Mouse (Mus musculus): ENCODE results near the gene Mob2. TPM values are rescaled to one million over a fixed set of nuclear protein-coding genes. Genes with fewer than 3 reads are reported as not detected.
A peak's percentile ranks its signal among the peaks of the same experiment; 100 is the strongest.

Mob2 gene
- polyA plus RNA-seq (2011; ENCODE audit: insufficient read depth, insufficient read length, low replicate concordance, missing spikeins): 28.2 and 34.3 TPM in 2 replicates

DNA sequence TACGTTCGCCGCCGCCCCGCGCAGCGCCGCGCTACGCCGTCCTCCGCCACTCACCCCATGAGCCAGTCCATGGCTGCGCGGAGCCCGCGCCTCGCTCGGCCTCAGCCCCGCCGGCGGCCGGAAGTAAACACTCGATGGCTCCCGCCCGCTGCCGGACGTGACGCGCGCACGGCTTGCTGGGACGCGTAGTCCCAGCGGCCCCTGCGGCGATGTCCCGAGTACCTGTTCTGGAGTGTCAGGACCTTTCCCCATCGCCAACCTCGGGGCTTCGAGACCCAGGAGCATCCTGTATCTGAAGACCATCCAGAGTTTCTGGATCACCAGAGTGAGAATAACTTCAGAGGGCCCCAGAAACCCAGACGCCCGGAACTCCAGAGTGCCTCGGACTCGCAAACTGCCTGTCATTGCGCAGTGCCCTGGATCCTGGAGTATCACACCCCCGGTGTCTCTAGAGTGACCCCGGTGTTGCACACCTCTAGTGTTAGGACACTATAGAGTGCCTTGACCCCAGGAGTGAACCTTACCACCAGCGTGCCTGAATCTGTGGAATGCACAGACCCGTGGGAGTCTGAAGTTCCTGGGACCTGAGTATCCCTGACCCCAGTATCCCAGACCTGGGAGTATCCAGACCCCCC, at the start of gene Mob2:
Mob2 (minus strand) TSS at position 135 of the 635 bp plus-strand sequence.
- peak; percentile 96 for TF ChIP-seq POLR2A (IDR thresholded peaks at IDR 0.05; ENCODE audit: borderline replicate concordance, control insufficient read depth, low read depth, low read length)
- no peak for TF ChIP-seq CTCF (IDR thresholded peaks at IDR 0.05; ENCODE audit: control insufficient read depth, insufficient read depth, low read length)
- H3K27ac ChIP-seq (ENCODE audit: control insufficient read depth, insufficient read depth, low read depth, low read length, poor library complexity): peak within 1 kb of the TSS; percentile 93
- peaks cover 11% of the 10 kb centered on the region for H3K4me1 ChIP-seq (ENCODE audit: control insufficient read depth, insufficient read depth, low read length)
- WGBS: under 1% methylated on average over 49 of the region's 49 CpGs
- peak within 1 kb of the TSS; percentile 83 for H3K4me3 ChIP-seq (replicated peaks; ENCODE audit: control insufficient read depth, low read depth, low read length)

- no peaks in the 10 kb centered on the region for H3K4me1 ChIP-seq (ENCODE audit: control insufficient read depth, insufficient read depth, low read length)
- TF ChIP-seq POLR2A (IDR thresholded peaks at IDR 0.05; ENCODE audit: borderline replicate concordance, control insufficient read depth, low read depth, low read length) (no peak), CTCF (IDR thresholded peaks at IDR 0.05; ENCODE audit: control insufficient read depth, insufficient read depth, low read length) (no peak)
- no peak overlapping the region for H3K4me3 ChIP-seq (replicated peaks; ENCODE audit: control insufficient read depth, low read depth, low read length)
- no peak overlapping the region for H3K27ac ChIP-seq (ENCODE audit: control insufficient read depth, insufficient read depth, low read depth, low read length, poor library complexity)
- WGBS: 47% methylated on average over 5 of the region's 5 CpGs
Measured at GRCm38 (mm10) chr7:142104747-142105146, 43.9 kb upstream of the Mob2 start.

GRCm38 (mm10) chr7:142097776-142098175, 36.9 kb upstream of the Mob2 start:
- H3K27ac ChIP-seq (ENCODE audit: control insufficient read depth, insufficient read depth, low read depth, low read length, poor library complexity): no peak overlapping the region
- no peaks in the 10 kb centered on the region for H3K4me1 ChIP-seq (ENCODE audit: control insufficient read depth, insufficient read depth, low read length)
- no peak overlapping the region for H3K4me3 ChIP-seq (replicated peaks; ENCODE audit: control insufficient read depth, low read depth, low read length)
- TF ChIP-seq CTCF (IDR thresholded peaks at IDR 0.05; ENCODE audit: control insufficient read depth, insufficient read depth, low read length) (peak; percentile 97), POLR2A (IDR thresholded peaks at IDR 0.05; ENCODE audit: borderline replicate concordance, control insufficient read depth, low read depth, low read length) (no peak)
- WGBS: 8% methylated on average over 9 of the region's 9 CpGs

GRCm38 (mm10) chr7:142096701-142097100, 35.8 kb upstream of the Mob2 start:
- WGBS: 48% methylated on average over 4 of the region's 4 CpGs
- TF ChIP-seq POLR2A (IDR thresholded peaks at IDR 0.05; ENCODE audit: borderline replicate concordance, control insufficient read depth, low read depth, low read length): no peak
- no peak for TF ChIP-seq CTCF (IDR thresholded peaks at IDR 0.05; ENCODE audit: control insufficient read depth, insufficient read depth, low read length)

DNA sequence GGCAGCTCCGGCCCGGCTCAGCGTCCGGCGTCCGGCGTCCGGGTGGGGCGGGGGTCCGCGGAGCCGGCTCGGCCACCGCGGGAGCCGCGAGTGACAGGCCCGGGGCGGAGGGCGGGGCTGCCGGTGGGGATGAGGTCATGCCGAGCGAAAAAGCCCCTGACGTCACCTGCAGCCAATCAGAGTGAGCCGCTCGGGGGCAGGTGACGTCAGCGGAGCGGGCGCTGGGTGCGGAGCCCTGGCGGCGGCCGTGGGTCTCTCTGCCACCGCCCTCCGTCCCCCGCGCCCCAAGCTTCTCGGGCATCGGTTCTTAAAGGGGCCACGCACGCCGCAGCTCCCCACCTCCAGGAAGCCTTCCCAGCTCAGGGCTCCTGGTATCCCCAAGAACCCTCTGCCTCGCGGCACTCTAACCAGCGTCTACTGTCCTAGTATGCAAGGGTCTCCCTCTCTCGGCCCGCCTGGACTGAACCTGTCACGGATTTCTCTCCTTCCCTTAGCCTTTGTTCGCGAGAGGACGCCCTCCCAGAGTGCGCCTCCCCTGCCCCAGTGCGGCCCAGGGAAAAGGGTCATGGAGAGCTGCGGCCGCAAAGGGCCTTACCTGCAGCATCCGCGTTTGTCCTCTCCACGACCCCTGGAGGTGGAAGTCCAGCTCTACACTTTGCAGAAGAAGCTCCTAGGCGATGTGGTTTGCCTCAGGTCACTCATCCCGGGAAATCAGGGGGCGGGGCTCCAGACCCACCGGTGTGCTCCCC, 34.5 kb upstream of the Mob2 start, which contains the start of gene Dusp8:
Dusp8 (minus strand) TSS at position 661 of the 749 bp plus-strand sequence.
- WGBS: 1% methylated on average over 62 of the region's 63 CpGs
- H3K27ac ChIP-seq (ENCODE audit: control insufficient read depth, insufficient read depth, low read depth, low read length, poor library complexity): peak within 1 kb of the TSS; percentile 87
- TF ChIP-seq CTCF (IDR thresholded peaks at IDR 0.05; ENCODE audit: control insufficient read depth, insufficient read depth, low read length): peak; percentile 38; the same call in 1 of the 2 replicates
- TF ChIP-seq POLR2A (IDR thresholded peaks at IDR 0.05; ENCODE audit: borderline replicate concordance, control insufficient read depth, low read depth, low read length): no peak
- peak within 1 kb of the TSS; percentile 74 for H3K4me3 ChIP-seq (replicated peaks; ENCODE audit: control insufficient read depth, low read depth, low read length)
- no peaks in the 10 kb centered on the region for H3K4me1 ChIP-seq (ENCODE audit: control insufficient read depth, insufficient read depth, low read length)

More at GRCm38 (mm10) chr7:142096701-142097100, 35.8 kb upstream of the Mob2 start:
- Histone ChIP-seq H3K4me1 (ENCODE audit: control insufficient read depth, insufficient read depth, low read length) (no peaks in the 10 kb centered on the region), H3K4me3 (replicated peaks; ENCODE audit: control insufficient read depth, low read depth, low read length) (no peak overlapping the region), H3K27ac (ENCODE audit: control insufficient read depth, insufficient read depth, low read depth, low read length, poor library complexity) (no peak overlapping the region)

- Histone ChIP-seq H3K27ac (ENCODE audit: control insufficient read depth, insufficient read depth, low read depth, low read length, poor library complexity) (peak overlapping the region; percentile 87), H3K4me3 (replicated peaks; ENCODE audit: control insufficient read depth, low read depth, low read length) (peak overlapping the region; percentile 74), H3K4me1 (ENCODE audit: control insufficient read depth, insufficient read depth, low read length) (no peaks in the 10 kb centered on the region)
- 5% methylated on average over 89 of the region's 89 CpGs for WGBS
- TF ChIP-seq POLR2A (IDR thresholded peaks at IDR 0.05; ENCODE audit: borderline replicate concordance, control insufficient read depth, low read depth, low read length) (peak; percentile 8; the same call in 1 of the 2 replicates), CTCF (IDR thresholded peaks at IDR 0.05; ENCODE audit: control insufficient read depth, insufficient read depth, low read length) (no peak)
Measured at GRCm38 (mm10) chr7:142094301-142095143, 33.7 kb upstream of the Mob2 start.

GRCm38 (mm10) chr7:142093696-142094240, 32.9 kb upstream of the Mob2 start:
- H3K4me3 ChIP-seq (replicated peaks; ENCODE audit: control insufficient read depth, low read depth, low read length): peak overlapping the region; percentile 74
- TF ChIP-seq POLR2A (IDR thresholded peaks at IDR 0.05; ENCODE audit: borderline replicate concordance, control insufficient read depth, low read depth, low read length) (no peak), CTCF (IDR thresholded peaks at IDR 0.05; ENCODE audit: control insufficient read depth, insufficient read depth, low read length) (no peak)
- no peaks in the 10 kb centered on the region for H3K4me1 ChIP-seq (ENCODE audit: control insufficient read depth, insufficient read depth, low read length)
- 36% methylated on average over 6 of the region's 6 CpGs for WGBS
- peak overlapping the region; percentile 87; the same call in 1 of the 2 replicates for H3K27ac ChIP-seq (ENCODE audit: control insufficient read depth, insufficient read depth, low read depth, low read length, poor library complexity)

Measured in bone marrow, adult 2 months (tissue).